Mouse (Mus musculus) heart, adult 2 months (tissue): Measurements from ENCODE around the gene Ippk. TPM values are rescaled to one million over a fixed set of nuclear protein-coding genes. Genes with fewer than 3 reads are reported as not detected.

Experiments
- DNase-seq, 2 experiments: peaks; one replicate each; pipeline ENCODE4 v3.0.0; 2021
- H3K27ac ChIP-seq: fragments of 200-600 bp; 2 replicates; pipeline ENCODE4 v1.8.1; 2022
- H3K27me3 ChIP-seq: fragments of 200-500 bp; 2 replicates; pipeline ENCODE4 v1.6.1; 2012; ENCODE audit warnings: mild to moderate bottlenecking, low read length, inconsistent platforms, mixed read lengths; ENCODE audit not compliant: control insufficient read depth, insufficient read depth
- H3K36me3 ChIP-seq: fragments of 200-500 bp; 2 replicates; pipeline ENCODE4 v1.6.1; 2012; ENCODE audit warnings: low read length, inconsistent platforms; ENCODE audit not compliant: control insufficient read depth, insufficient read depth
- H3K4me1 ChIP-seq: fragments of 200-500 bp; 2 replicates; pipeline ENCODE4 v1.6.1; 2011; ENCODE audit warnings: low read length; ENCODE audit not compliant: control insufficient read depth, insufficient read depth
- H3K4me3 ChIP-seq: fragments of 200-600 bp; 2 replicates; pipeline ENCODE4 v1.8.1; 2022
- H3K79me2 ChIP-seq: fragments of 200-500 bp; replicated peaks from 2 replicates; pipeline ENCODE4 v1.6.1; 2012; ENCODE audit warnings: mild to moderate bottlenecking, inconsistent platforms, low read length, moderate library complexity, mixed read lengths; ENCODE audit not compliant: control insufficient read depth, insufficient read depth
- H3K9ac ChIP-seq: fragments of 200-500 bp; 2 replicates; pipeline ENCODE4 v1.6.1; 2012; ENCODE audit warnings: low read depth, mild to moderate bottlenecking, control low read depth, inconsistent platforms, low read length, mixed read lengths
- CTCF ChIP-seq: fragments of 200-600 bp; IDR thresholded peaks from 2 replicates; pipeline ENCODE4 v1.8.1; 2022; ENCODE audit warnings: antibody characterized with exemption, mild to moderate bottlenecking, moderate library complexity
- EP300 ChIP-seq: fragments of 200-500 bp; IDR thresholded peaks from 2 replicates; pipeline ENCODE4 v1.6.1; 2011; ENCODE audit warnings: low read depth, low read length, control low read depth; ENCODE audit not compliant: insufficient read depth
- POLR2A ChIP-seq: fragments of 200-500 bp; IDR thresholded peaks from 2 replicates; pipeline ENCODE4 v1.6.1; 2011; ENCODE audit warnings: mild to moderate bottlenecking, low read depth, low read length, control low read depth; ENCODE audit not compliant: insufficient read depth
- WGBS: fragments of 180-500 bp; shearing (Covaris S2); methylation state at CpG from one replicate; pipeline ENCODE4 v1.1.7; 2018; 5-methylcytosine and 5-hydroxymethylcytosine counted together
- intact Hi-C: fragments of 180-260 bp; cut with DNase I; formaldehyde crosslinking; loops from one replicate; pipeline ENCODE4 v1.15.1; 2025
- polyA plus RNA-seq: library from polyadenylated mRNA; depleted of rRNA; stranded (reverse); fragments of >200 nt; gene quantifications from 2 replicates; pipeline ENCODE4 v1.2.3, GENCODE M21; 2012
- total RNA-seq, 2 experiments: library from RNA; stranded (reverse); gene quantifications; 2 replicates each; pipeline ENCODE4 v1.2.3; 2021

Ippk gene
- total and polyA plus RNA-seq, 3 experiments, result 4.3 to 7.3 (median 6.7) TPM

- intact Hi-C loops, result no loop called here
- Histone ChIP-seq H3K27me3 (no peaks in the 10 kb centered on the region), H3K79me2 (peaks cover 2% of the 10 kb centered on the region; the same call in 1 of the 2 replicates), H3K27ac (no peak overlapping the region), H3K4me1 (no peaks in the 10 kb centered on the region), H3K36me3 (0 out of 2 replicates have a peak, but pooled peaks cover 2% of the 10 kb centered on the region), H3K9ac (no peak overlapping the region), H3K4me3 (no peak overlapping the region)
- no peak for DNase-seq
- no peak for TF ChIP-seq CTCF
- no peak for TF ChIP-seq POLR2A
- no peak for TF ChIP-seq EP300
- WGBS, result 93% methylated on average over 2 of the region's 2 CpGs
Observed at GRCm38 (mm10) chr13:49433268-49434029, 12.4 kb downstream of the Ippk start.

- no peak overlapping the region for H3K27ac ChIP-seq
- WGBS, result 56% methylated on average over 1 of the region's 1 CpGs
Observed at GRCm38 (mm10) chr13:49435745-49436144, 14.7 kb downstream of the Ippk start.

GRCm38 (mm10) chr13:49436170-49436569 lies 15.1 kb downstream of the Ippk start:
- no peaks in the 10 kb centered on the region for H3K36me3 ChIP-seq
- WGBS, result 49% methylated on average over 4 of the region's 4 CpGs
- H3K4me1 ChIP-seq, result no peaks in the 10 kb centered on the region
- TF ChIP-seq EP300, result no peak
- no peak for TF ChIP-seq CTCF
- TF ChIP-seq POLR2A, result no peak
- no peak overlapping the region for H3K27ac ChIP-seq
- H3K9ac ChIP-seq, result no peak overlapping the region
- DNase-seq, result no peak
- H3K4me3 ChIP-seq, result no peak overlapping the region
- peaks cover 2% of the 10 kb centered on the region; the same call in 1 of the 2 replicates for H3K79me2 ChIP-seq
- H3K27me3 ChIP-seq, result no peaks in the 10 kb centered on the region
- intact Hi-C loops, result no loop called here

More at GRCm38 (mm10) chr13:49435745-49436144, 14.7 kb downstream of the Ippk start:
- Histone ChIP-seq H3K36me3 (0 out of 2 replicates have a peak, but pooled peaks cover under 1% of the 10 kb centered on the region), H3K9ac (no peak overlapping the region), H3K27me3 (no peaks in the 10 kb centered on the region), H3K4me1 (no peaks in the 10 kb centered on the region), H3K4me3 (no peak overlapping the region), H3K79me2 (peaks cover 2% of the 10 kb centered on the region; the same call in 1 of the 2 replicates)
- intact Hi-C loops, result no loop called here
- no peak for DNase-seq
- no peak for TF ChIP-seq CTCF
- no peak for TF ChIP-seq EP300
- no peak for TF ChIP-seq POLR2A

DNA sequence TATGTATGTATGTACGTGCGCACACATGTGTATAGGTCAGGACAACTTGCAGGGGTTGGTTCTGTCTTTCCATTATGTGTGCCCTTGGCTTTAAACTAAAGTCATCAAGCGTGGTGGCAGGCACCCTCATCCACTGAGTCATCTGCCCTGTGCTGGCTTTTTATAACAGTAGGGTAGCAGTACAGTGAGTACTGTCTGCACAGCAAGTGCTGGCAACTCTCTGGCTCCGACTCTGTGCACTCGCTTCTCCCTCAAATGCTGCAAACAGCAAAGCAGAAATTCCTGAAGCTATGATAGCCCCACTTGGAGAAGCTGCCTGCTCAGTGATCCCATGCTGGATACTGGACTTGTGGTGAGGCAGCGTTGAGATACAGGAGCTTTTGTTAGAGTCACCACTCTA lies 23.4 kb downstream of the Ippk start:
- no peak for TF ChIP-seq POLR2A
- no peak for TF ChIP-seq EP300
- TF ChIP-seq CTCF, result no peak
- H3K79me2 ChIP-seq, result no peaks in the 10 kb centered on the region
- intact Hi-C loops, result no loop called here
- H3K4me1 ChIP-seq, result no peaks in the 10 kb centered on the region
- H3K4me3 ChIP-seq, result no peak overlapping the region
- no peaks in the 10 kb centered on the region for H3K36me3 ChIP-seq
- 93% methylated on average over 6 of the region's 6 CpGs for WGBS
- H3K9ac ChIP-seq, result no peak overlapping the region
- no peak for DNase-seq
- H3K27me3 ChIP-seq, result no peaks in the 10 kb centered on the region
- no peak overlapping the region for H3K27ac ChIP-seq

- peak; percentile 82 to 89 for DNase-seq
- Histone ChIP-seq H3K27me3 (no peaks in the 10 kb centered on the region), H3K9ac (no peak overlapping the region), H3K4me1 (peaks cover 1% of the 10 kb centered on the region; the same call in 1 of the 2 replicates), H3K27ac (peak overlapping the region; percentile 29), H3K36me3 (no peaks in the 10 kb centered on the region), H3K4me3 (no peak overlapping the region), H3K79me2 (no peaks in the 10 kb centered on the region)
- WGBS, result 19% methylated on average over 5 of the region's 5 CpGs
- intact Hi-C loops, result loop anchor here (1.0 kb wide), 1 partner anchor 196 kb away; no protein-coding TSS in a partner anchor
- TF ChIP-seq POLR2A (no peak), CTCF (peak; percentile 100), EP300 (peak; percentile 97)
Observed at GRCm38 (mm10) chr13:49449318-49449749, 28.3 kb downstream of the Ippk start.

- no peak for TF ChIP-seq EP300
- TF ChIP-seq POLR2A, result no peak
- TF ChIP-seq CTCF, result no peak
- H3K27me3 ChIP-seq, result no peaks in the 10 kb centered on the region
- no peak overlapping the region for H3K4me3 ChIP-seq
- no peak overlapping the region for H3K9ac ChIP-seq
- DNase-seq, result peak in 1 of 2 experiments; percentile 45
- no peaks in the 10 kb centered on the region for H3K79me2 ChIP-seq
- H3K4me1 ChIP-seq, result peaks cover 9% of the 10 kb centered on the region
- intact Hi-C loops, result no loop called here
- H3K36me3 ChIP-seq, result peaks cover 4% of the 10 kb centered on the region
- peak overlapping the region; percentile 67 for H3K27ac ChIP-seq
- WGBS, result 75% methylated on average over 4 of the region's 4 CpGs
Observed at GRCm38 (mm10) chr13:49460276-49460675, 39.2 kb downstream of the Ippk start.
